Mouse (Mus musculus) bone marrow, adult 2 months (tissue): ENCODE results near the gene Clcn6.

Source experiments
- CTCF ChIP-seq: fragments of 200-500 bp; IDR thresholded peaks from 2 replicates; pipeline ENCODE4 v1.5.1; 2011; ENCODE audit warnings: low read length, control low read depth; ENCODE audit not compliant: control insufficient read depth, insufficient read depth
- POLR2A ChIP-seq: fragments of 200-500 bp; IDR thresholded peaks from 2 replicates; pipeline ENCODE4 v1.6.1; 2011; ENCODE audit warnings: low read depth, mild to moderate bottlenecking, control low read depth, low read length, borderline replicate concordance; ENCODE audit not compliant: control insufficient read depth

DNA sequence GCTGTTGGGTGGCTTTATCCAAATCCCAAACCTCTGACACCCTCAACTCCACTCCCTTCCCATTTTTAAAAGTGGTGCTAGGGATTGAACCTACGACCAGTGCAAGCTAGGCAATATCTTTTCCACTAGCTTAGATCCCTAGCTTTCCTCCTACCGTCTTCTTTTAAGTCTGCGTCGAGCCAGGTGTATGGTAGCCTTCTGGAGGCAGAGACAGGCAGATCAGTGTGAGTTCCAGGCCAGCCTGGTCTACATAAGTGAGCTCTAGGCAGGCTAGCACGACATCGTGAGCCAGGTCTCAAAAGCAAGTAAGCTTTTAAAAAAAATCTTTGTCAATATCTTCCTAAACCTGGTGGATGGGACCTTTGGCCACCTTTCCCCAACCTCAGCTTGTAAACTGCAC, 37.3 kb upstream of the Clcn6 start:
- TF ChIP-seq POLR2A (no peak), CTCF (no peak)
